Mouse (Mus musculus): ENCODE measurements around the gene Il16. TPM values are rescaled to one million over a fixed set of nuclear protein-coding genes. Genes with fewer than 3 reads are reported as not detected.

Il16 gene
- polyA plus RNA-seq, 1 experiment from 2014 or later: 0.90 TPM

- H3K27ac ChIP-seq (ENCODE audit: low read length): no peak overlapping the region
- H3K4me3 ChIP-seq (replicated peaks; ENCODE audit: low read length): no peak overlapping the region
- no peaks in the 10 kb centered on the region for H3K27me3 ChIP-seq (replicated peaks; ENCODE audit: control insufficient read depth, insufficient read depth, low read length)
- H3K9ac ChIP-seq (replicated peaks; ENCODE audit: low read depth, low read length): no peak overlapping the region
- no peaks in the 10 kb centered on the region for H3K4me1 ChIP-seq (replicated peaks; ENCODE audit: control insufficient read depth, insufficient read depth, low read length)
- H3K4me2 ChIP-seq (ENCODE audit: low read length): no peak overlapping the region
- no peaks in the 10 kb centered on the region for H3K36me3 ChIP-seq (ENCODE audit: control insufficient read depth, insufficient read depth)
- ATAC-seq: no peak
- no peaks in the 10 kb centered on the region for H3K9me3 ChIP-seq (ENCODE audit: control insufficient read depth, low read length)
- 84% methylated on average over 2 of the region's 2 CpGs for WGBS
Observed at GRCm38 (mm10) chr7:83644761-83645160, 100.8 kb downstream of the Il16 start.

- 89% methylated on average over 6 of the region's 6 CpGs for WGBS
Observed at GRCm38 (mm10) chr7:83643581-83643980, 101.9 kb downstream of the Il16 start.

GRCm38 (mm10) chr7:83641163-83641562 is 104.4 kb downstream of the Il16 start:
- Histone ChIP-seq H3K9ac (replicated peaks; ENCODE audit: low read depth, low read length) (no peak overlapping the region), H3K9me3 (ENCODE audit: control insufficient read depth, low read length) (no peaks in the 10 kb centered on the region), H3K27ac (ENCODE audit: low read length) (no peak overlapping the region), H3K4me3 (replicated peaks; ENCODE audit: low read length) (no peak overlapping the region), H3K36me3 (ENCODE audit: control insufficient read depth, insufficient read depth) (no peaks in the 10 kb centered on the region), H3K4me2 (ENCODE audit: low read length) (no peak overlapping the region), H3K27me3 (replicated peaks; ENCODE audit: control insufficient read depth, insufficient read depth, low read length) (no peaks in the 10 kb centered on the region), H3K4me1 (replicated peaks; ENCODE audit: control insufficient read depth, insufficient read depth, low read length) (no peaks in the 10 kb centered on the region)
- ATAC-seq: no peak
- WGBS: 55% methylated on average over 2 of the region's 2 CpGs

More at GRCm38 (mm10) chr7:83643581-83643980, 101.9 kb downstream of the Il16 start:
- Histone ChIP-seq H3K27me3 (replicated peaks; ENCODE audit: control insufficient read depth, insufficient read depth, low read length) (no peaks in the 10 kb centered on the region), H3K27ac (ENCODE audit: low read length) (no peak overlapping the region), H3K4me2 (ENCODE audit: low read length) (no peak overlapping the region), H3K4me1 (replicated peaks; ENCODE audit: control insufficient read depth, insufficient read depth, low read length) (no peaks in the 10 kb centered on the region), H3K4me3 (replicated peaks; ENCODE audit: low read length) (no peak overlapping the region), H3K9me3 (ENCODE audit: control insufficient read depth, low read length) (no peaks in the 10 kb centered on the region), H3K9ac (replicated peaks; ENCODE audit: low read depth, low read length) (no peak overlapping the region), H3K36me3 (ENCODE audit: control insufficient read depth, insufficient read depth) (no peaks in the 10 kb centered on the region)
- ATAC-seq: no peak

- Histone ChIP-seq H3K27ac (ENCODE audit: low read length) (no peak overlapping the region), H3K9ac (replicated peaks; ENCODE audit: low read depth, low read length) (no peak overlapping the region), H3K27me3 (replicated peaks; ENCODE audit: control insufficient read depth, insufficient read depth, low read length) (no peaks in the 10 kb centered on the region), H3K4me2 (ENCODE audit: low read length) (no peak overlapping the region), H3K9me3 (ENCODE audit: control insufficient read depth, low read length) (no peaks in the 10 kb centered on the region), H3K36me3 (ENCODE audit: control insufficient read depth, insufficient read depth) (no peaks in the 10 kb centered on the region), H3K4me3 (replicated peaks; ENCODE audit: low read length) (no peak overlapping the region), H3K4me1 (replicated peaks; ENCODE audit: control insufficient read depth, insufficient read depth, low read length) (no peaks in the 10 kb centered on the region)
- 94% methylated on average over 5 of the region's 5 CpGs for WGBS
- no peak for ATAC-seq
Observed at GRCm38 (mm10) chr7:83640581-83640980, 104.9 kb downstream of the Il16 start.

GRCm38 (mm10) chr7:83639084-83639483 is 106.4 kb downstream of the Il16 start:
- Histone ChIP-seq H3K9ac (replicated peaks; ENCODE audit: low read depth, low read length) (no peak overlapping the region), H3K4me3 (replicated peaks; ENCODE audit: low read length) (no peak overlapping the region), H3K9me3 (ENCODE audit: control insufficient read depth, low read length) (no peaks in the 10 kb centered on the region), H3K27ac (ENCODE audit: low read length) (no peak overlapping the region), H3K36me3 (ENCODE audit: control insufficient read depth, insufficient read depth) (no peaks in the 10 kb centered on the region), H3K4me1 (replicated peaks; ENCODE audit: control insufficient read depth, insufficient read depth, low read length) (no peaks in the 10 kb centered on the region), H3K4me2 (ENCODE audit: low read length) (no peak overlapping the region), H3K27me3 (replicated peaks; ENCODE audit: control insufficient read depth, insufficient read depth, low read length) (no peaks in the 10 kb centered on the region)
- WGBS: 79% methylated on average over 3 of the region's 3 CpGs
- ATAC-seq: no peak

- ATAC-seq: no peak
- WGBS: 91% methylated on average over 8 of the region's 8 CpGs
- H3K4me3 ChIP-seq (replicated peaks; ENCODE audit: low read length): no peak overlapping the region
Observed at GRCm38 (mm10) chr7:83637781-83638583, 107.5 kb downstream of the Il16 start.

GRCm38 (mm10) chr7:83636425-83636824 is 109.1 kb downstream of the Il16 start:
- Histone ChIP-seq H3K4me2 (ENCODE audit: low read length) (no peak overlapping the region), H3K9me3 (ENCODE audit: control insufficient read depth, low read length) (no peaks in the 10 kb centered on the region), H3K4me1 (replicated peaks; ENCODE audit: control insufficient read depth, insufficient read depth, low read length) (peaks cover 10% of the 10 kb centered on the region), H3K4me3 (replicated peaks; ENCODE audit: low read length) (no peak overlapping the region), H3K27ac (ENCODE audit: low read length) (no peak overlapping the region), H3K9ac (replicated peaks; ENCODE audit: low read depth, low read length) (no peak overlapping the region), H3K36me3 (ENCODE audit: control insufficient read depth, insufficient read depth) (no peaks in the 10 kb centered on the region), H3K27me3 (replicated peaks; ENCODE audit: control insufficient read depth, insufficient read depth, low read length) (no peaks in the 10 kb centered on the region)
- no peak for ATAC-seq
- WGBS: 87% methylated on average over 8 of the region's 8 CpGs

More at GRCm38 (mm10) chr7:83637781-83638583, 107.5 kb downstream of the Il16 start:
- Histone ChIP-seq H3K4me2 (ENCODE audit: low read length) (no peak overlapping the region), H3K9ac (replicated peaks; ENCODE audit: low read depth, low read length) (no peak overlapping the region), H3K27ac (ENCODE audit: low read length) (no peak overlapping the region), H3K9me3 (ENCODE audit: control insufficient read depth, low read length) (no peaks in the 10 kb centered on the region), H3K4me1 (replicated peaks; ENCODE audit: control insufficient read depth, insufficient read depth, low read length) (0 out of 2 replicates have a peak, but pooled peaks cover 2% of the 10 kb centered on the region), H3K27me3 (replicated peaks; ENCODE audit: control insufficient read depth, insufficient read depth, low read length) (no peaks in the 10 kb centered on the region), H3K36me3 (ENCODE audit: control insufficient read depth, insufficient read depth) (no peaks in the 10 kb centered on the region)

GRCm38 (mm10) chr7:83635726-83636125 is 109.8 kb downstream of the Il16 start:
- Histone ChIP-seq H3K36me3 (ENCODE audit: control insufficient read depth, insufficient read depth) (no peaks in the 10 kb centered on the region), H3K9ac (replicated peaks; ENCODE audit: low read depth, low read length) (no peak overlapping the region), H3K4me2 (ENCODE audit: low read length) (no peak overlapping the region), H3K4me1 (replicated peaks; ENCODE audit: control insufficient read depth, insufficient read depth, low read length) (peaks cover 17% of the 10 kb centered on the region), H3K27me3 (replicated peaks; ENCODE audit: control insufficient read depth, insufficient read depth, low read length) (no peaks in the 10 kb centered on the region), H3K4me3 (replicated peaks; ENCODE audit: low read length) (no peak overlapping the region), H3K9me3 (ENCODE audit: control insufficient read depth, low read length) (no peaks in the 10 kb centered on the region), H3K27ac (ENCODE audit: low read length) (no peak overlapping the region)
- ATAC-seq: no peak
- 74% methylated on average over 2 of the region's 2 CpGs for WGBS

- H3K9me3 ChIP-seq (ENCODE audit: control insufficient read depth, low read length): no peaks in the 10 kb centered on the region
- peaks cover 17% of the 10 kb centered on the region for H3K4me1 ChIP-seq (replicated peaks; ENCODE audit: control insufficient read depth, insufficient read depth, low read length)
- H3K9ac ChIP-seq (replicated peaks; ENCODE audit: low read depth, low read length): no peak overlapping the region
- no peak overlapping the region for H3K4me3 ChIP-seq (replicated peaks; ENCODE audit: low read length)
- H3K27ac ChIP-seq (ENCODE audit: low read length): no peak overlapping the region
- H3K36me3 ChIP-seq (ENCODE audit: control insufficient read depth, insufficient read depth): no peaks in the 10 kb centered on the region
- WGBS: 88% methylated on average over 6 of the region's 6 CpGs
- H3K4me2 ChIP-seq (ENCODE audit: low read length): no peak overlapping the region
- no peak for ATAC-seq
- no peaks in the 10 kb centered on the region for H3K27me3 ChIP-seq (replicated peaks; ENCODE audit: control insufficient read depth, insufficient read depth, low read length)
Observed at GRCm38 (mm10) chr7:83633856-83634255, 111.7 kb downstream of the Il16 start.

Measured in forebrain, embryonic 16.5 days (tissue).